Mouse (Mus musculus) embryo, embryonic 10 days (tissue): ENCODE measurements around the gene Cacul1.

Experiments used
- DNase-seq: peaks from one replicate; pipeline ENCODE4 v3.0.0-alpha.2; 2015; ENCODE audit warnings: low spot score

Gene Cacul1

GRCm38 (mm10) chr19:60530171-60530570 is 50.7 kb downstream of the Cacul1 start:
- DNase-seq = no peak

- no peak for DNase-seq
Observed at GRCm38 (mm10) chr19:60529302-60529701, 51.5 kb downstream of the Cacul1 start.

DNA sequence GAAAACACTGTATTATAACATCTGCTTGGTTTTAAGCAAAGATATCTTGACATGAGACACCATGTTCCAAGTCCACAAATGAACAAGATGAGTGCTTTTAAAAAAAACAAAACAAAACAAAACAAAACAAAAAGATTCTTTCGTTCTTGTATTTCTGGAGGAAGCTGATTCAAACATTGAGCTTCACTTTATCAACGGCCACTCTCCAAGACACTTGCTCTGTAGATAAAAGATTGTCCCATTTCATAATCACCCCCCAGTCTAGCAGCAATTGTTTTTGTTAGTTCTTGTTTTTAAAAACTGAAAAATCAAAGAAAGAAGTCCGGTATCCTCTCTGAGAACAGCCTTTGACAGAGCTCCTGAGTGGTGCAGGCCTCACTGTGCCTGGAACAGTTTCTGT is 52.2 kb downstream of the Cacul1 start:
- no peak for DNase-seq

- no peak for DNase-seq
Observed at GRCm38 (mm10) chr19:60526876-60527275, 53.9 kb downstream of the Cacul1 start.

GRCm38 (mm10) chr19:60525086-60525485 is 55.7 kb downstream of the Cacul1 start:
- DNase-seq = no peak

GRCm38 (mm10) chr19:60524678-60525077 is 56.1 kb downstream of the Cacul1 start:
- DNase-seq = no peak

DNA sequence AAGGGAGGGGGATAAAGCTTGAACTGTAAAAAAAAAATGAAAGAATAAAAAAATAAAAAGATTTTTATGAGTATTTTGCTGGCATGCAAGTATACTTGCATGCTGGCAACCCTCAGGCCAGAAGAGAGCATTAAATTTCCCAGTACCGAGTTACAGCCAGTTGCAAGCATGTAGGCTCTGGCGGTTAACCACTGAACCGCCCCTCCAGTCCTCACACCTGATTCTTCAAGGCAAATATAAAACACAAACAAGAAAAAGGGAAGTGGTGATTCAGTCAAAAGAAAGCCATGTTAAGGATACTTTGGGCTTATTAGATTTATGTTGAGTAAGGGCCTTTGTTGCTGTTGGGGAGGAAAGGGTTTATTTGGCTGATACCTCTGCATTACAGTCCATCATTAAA is 60.7 kb downstream of the Cacul1 start:
- DNase-seq = no peak

DNA sequence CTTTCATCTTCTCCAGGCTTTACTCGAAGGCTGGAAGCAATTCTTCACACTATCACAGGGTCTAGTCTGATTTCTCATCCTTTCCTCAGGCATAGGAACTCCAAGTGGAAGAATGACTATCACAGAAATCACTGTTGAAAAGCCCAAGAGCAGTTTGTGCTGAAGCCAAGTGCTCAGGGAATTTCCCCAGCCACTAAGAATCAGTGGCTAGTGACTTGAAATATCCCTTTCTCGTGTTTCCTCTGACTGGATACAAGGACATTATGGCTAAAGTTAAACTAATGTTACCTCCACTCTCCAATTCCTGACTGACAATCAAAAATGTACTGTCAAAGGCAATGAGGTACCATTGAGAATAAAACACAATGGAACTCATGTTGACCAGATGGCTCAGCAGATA is 65.8 kb downstream of the Cacul1 start:
- DNase-seq = no peak

- DNase-seq = peak; percentile 11
Observed at GRCm38 (mm10) chr19:60513431-60513830, 67.4 kb downstream of the Cacul1 start.

- DNase-seq = no peak
Observed at GRCm38 (mm10) chr19:60500209-60500608, 80.6 kb downstream of the Cacul1 start.

GRCm38 (mm10) chr19:60497171-60497570 is 83.7 kb downstream of the Cacul1 start:
- DNase-seq = no peak

DNA sequence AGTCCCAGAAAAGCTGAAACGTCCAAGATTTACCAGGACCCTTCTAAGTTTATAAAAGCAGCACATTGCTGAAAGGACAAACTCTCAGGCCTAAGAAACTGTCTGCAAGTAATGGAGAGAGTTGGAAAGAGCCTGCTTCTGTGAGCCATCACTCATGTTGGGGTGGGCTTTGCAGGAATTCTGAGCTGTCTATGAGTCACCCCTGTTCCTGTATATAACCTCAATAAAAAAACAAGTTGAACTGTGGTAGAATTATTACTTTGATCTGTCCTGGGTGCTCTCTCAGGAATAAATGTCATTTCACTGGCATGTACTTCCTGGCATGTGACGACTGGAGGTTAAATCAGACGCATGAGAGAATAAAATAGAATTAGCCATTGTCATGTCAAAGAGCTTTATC is 85.1 kb downstream of the Cacul1 start:
- no peak for DNase-seq

GRCm38 (mm10) chr19:60489566-60489965 is 91.3 kb downstream of the Cacul1 start:
- no peak for DNase-seq

DNA sequence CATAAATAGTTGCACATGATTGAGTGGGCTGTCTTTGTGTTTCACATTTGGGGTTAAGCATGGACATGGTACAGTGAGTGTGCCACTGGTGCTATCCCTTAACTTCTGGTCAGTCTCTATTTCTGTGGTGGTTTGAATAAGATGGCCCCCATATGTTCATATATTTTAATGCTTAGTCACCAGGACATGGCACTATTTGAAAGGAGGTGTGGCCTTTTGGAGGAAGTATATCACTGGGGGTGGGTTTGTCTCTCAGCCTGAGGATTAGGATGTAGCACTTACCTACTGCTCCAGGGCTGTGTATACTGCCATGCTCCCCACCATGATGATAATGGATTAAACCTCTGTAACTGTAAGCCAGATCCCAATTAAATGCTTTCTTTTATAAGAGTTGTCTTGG is 95.6 kb downstream of the Cacul1 start:
- no peak for DNase-seq

DNA sequence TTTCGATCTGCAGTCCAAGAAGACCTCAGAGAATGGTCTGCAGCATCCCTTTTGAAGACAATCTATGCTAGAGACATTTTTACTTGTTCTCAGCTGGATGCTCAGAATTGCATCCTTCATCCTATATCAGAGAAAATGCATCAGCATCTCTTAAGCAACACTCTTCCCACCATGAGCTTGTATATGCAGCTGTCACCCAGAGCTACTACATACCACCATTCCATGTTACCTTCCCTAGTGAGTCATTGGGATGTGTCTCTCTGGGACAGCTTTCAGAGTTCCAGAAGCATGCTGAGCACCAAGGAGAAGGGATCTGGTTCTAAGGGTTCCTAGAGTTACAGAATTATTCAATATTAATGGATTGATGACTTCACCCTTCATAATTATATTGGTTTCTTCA is 102.0 kb downstream of the Cacul1 start:
- no peak for DNase-seq

DNA sequence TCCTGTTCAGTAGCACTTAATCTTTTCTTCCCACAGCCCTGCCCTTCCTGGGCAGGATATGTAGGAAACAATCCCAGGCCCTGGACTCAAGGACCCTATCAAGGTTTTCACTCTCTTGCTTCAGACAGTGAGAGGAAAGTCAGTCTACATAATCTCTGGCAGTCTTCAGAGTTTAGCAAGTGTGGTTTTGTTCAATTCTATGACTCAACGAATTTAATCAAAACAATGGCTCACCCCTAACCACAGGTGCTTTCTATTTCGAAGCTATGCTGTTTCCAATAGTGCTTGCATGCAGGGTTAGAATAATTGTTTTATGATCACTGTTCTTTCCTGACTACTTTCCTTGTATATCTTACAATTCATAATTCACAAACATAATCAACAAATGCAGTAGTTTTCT is 103.0 kb downstream of the Cacul1 start:
- no peak for DNase-seq
